Mouse (Mus musculus): Measurements from ENCODE around the gene Atp1b3. TPM values are rescaled to one million over a fixed set of nuclear protein-coding genes. Genes with fewer than 3 reads are reported as not detected.
A peak's percentile ranks its signal among the peaks of the same experiment; 100 is the strongest.

Gene Atp1b3
- polyA plus RNA-seq, 2 experiments, result 81.2 to 138 TPM

GRCm38 (mm10) chr9:96378747-96379146, 14.5 kb upstream of the Atp1b3 start:
- Histone ChIP-seq H3K27ac (replicated peaks; ENCODE audit: low read depth, low read length) (no peak overlapping the region), H3K27me3 (ENCODE audit: control insufficient read depth, insufficient read depth, low read length) (no peaks in the 10 kb centered on the region), H3K9ac (ENCODE audit: low read depth, low read length, severe bottlenecking) (no peak overlapping the region), H3K9me3 (ENCODE audit: control insufficient read depth, low read length) (no peaks in the 10 kb centered on the region), H3K36me3 (ENCODE audit: control insufficient read depth, insufficient read depth, low read length) (no peaks in the 10 kb centered on the region), H3K4me2 (replicated peaks; ENCODE audit: low read depth, low read length, severe bottlenecking) (no peak overlapping the region), H3K4me1 (ENCODE audit: control insufficient read depth, insufficient read depth, low read length) (no peaks in the 10 kb centered on the region), H3K4me3 (replicated peaks; ENCODE audit: low read length) (no peak overlapping the region)
- peak; percentile 74; the same call in 1 of the 2 replicates for ATAC-seq (ENCODE audit: low FRiP score, low read depth)
- no peak for DNase-seq (ENCODE audit: low spot score)
- no peak for TF ChIP-seq POLR2A (IDR thresholded peaks at IDR 0.05; ENCODE audit: borderline replicate concordance, extremely low read depth, insufficient read depth, insufficient read length)
- WGBS, result 48% methylated on average over 5 of the region's 5 CpGs

DNA sequence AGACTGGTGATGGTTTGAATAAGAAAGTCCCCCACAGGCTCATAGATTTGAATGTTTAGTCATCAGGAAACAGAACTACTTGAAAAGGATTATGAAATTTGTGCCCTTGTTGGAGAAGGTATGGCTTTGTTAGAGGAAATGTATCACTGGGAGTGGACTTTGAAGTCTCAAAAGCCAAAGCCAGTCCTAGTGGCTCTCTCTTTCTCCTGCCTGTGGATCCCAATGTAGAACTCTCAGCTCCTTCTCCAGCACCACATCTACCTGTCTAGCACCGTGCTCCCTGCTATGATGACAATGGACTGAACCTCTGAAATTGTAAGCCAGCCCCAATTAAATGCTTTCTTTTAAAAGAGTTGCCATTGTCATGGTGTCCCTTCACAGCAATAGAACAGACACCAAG, 12.9 kb upstream of the Atp1b3 start:
- H3K9ac ChIP-seq (ENCODE audit: low read depth, low read length, severe bottlenecking), result no peak overlapping the region
- H3K9me3 ChIP-seq (ENCODE audit: control insufficient read depth, low read length), result no peaks in the 10 kb centered on the region
- DNase-seq (ENCODE audit: low spot score) (no peak), ATAC-seq (ENCODE audit: low FRiP score, low read depth) (no peak)
- H3K27ac ChIP-seq (replicated peaks; ENCODE audit: low read depth, low read length), result no peak overlapping the region
- H3K27me3 ChIP-seq (ENCODE audit: control insufficient read depth, insufficient read depth, low read length), result no peaks in the 10 kb centered on the region
- TF ChIP-seq POLR2A (IDR thresholded peaks at IDR 0.05; ENCODE audit: borderline replicate concordance, extremely low read depth, insufficient read depth, insufficient read length), result no peak
- no peaks in the 10 kb centered on the region for H3K4me1 ChIP-seq (ENCODE audit: control insufficient read depth, insufficient read depth, low read length)
- no peak overlapping the region for H3K4me3 ChIP-seq (replicated peaks; ENCODE audit: low read length)
- no peaks in the 10 kb centered on the region for H3K36me3 ChIP-seq (ENCODE audit: control insufficient read depth, insufficient read depth, low read length)
- no peak overlapping the region for H3K4me2 ChIP-seq (replicated peaks; ENCODE audit: low read depth, low read length, severe bottlenecking)
- 100% methylated on average over 1 of the region's 1 CpGs for WGBS

- Histone ChIP-seq H3K4me3 (replicated peaks; ENCODE audit: low read length) (no peak overlapping the region), H3K9ac (ENCODE audit: low read depth, low read length, severe bottlenecking) (no peak overlapping the region), H3K4me1 (ENCODE audit: control insufficient read depth, insufficient read depth, low read length) (no peaks in the 10 kb centered on the region), H3K36me3 (ENCODE audit: control insufficient read depth, insufficient read depth, low read length) (no peaks in the 10 kb centered on the region), H3K27me3 (ENCODE audit: control insufficient read depth, insufficient read depth, low read length) (no peaks in the 10 kb centered on the region), H3K9me3 (ENCODE audit: control insufficient read depth, low read length) (no peaks in the 10 kb centered on the region), H3K27ac (replicated peaks; ENCODE audit: low read depth, low read length) (no peak overlapping the region), H3K4me2 (replicated peaks; ENCODE audit: low read depth, low read length, severe bottlenecking) (no peak overlapping the region)
- ATAC-seq (ENCODE audit: low FRiP score, low read depth) (no peak), DNase-seq (ENCODE audit: low spot score) (no peak)
- no peak for TF ChIP-seq POLR2A (IDR thresholded peaks at IDR 0.05; ENCODE audit: borderline replicate concordance, extremely low read depth, insufficient read depth, insufficient read length)
- WGBS, result 71% methylated on average over 3 of the region's 3 CpGs
These were observed 11.6 kb upstream of the Atp1b3 start for GRCm38 (mm10) chr9:96375819-96376218.

DNA sequence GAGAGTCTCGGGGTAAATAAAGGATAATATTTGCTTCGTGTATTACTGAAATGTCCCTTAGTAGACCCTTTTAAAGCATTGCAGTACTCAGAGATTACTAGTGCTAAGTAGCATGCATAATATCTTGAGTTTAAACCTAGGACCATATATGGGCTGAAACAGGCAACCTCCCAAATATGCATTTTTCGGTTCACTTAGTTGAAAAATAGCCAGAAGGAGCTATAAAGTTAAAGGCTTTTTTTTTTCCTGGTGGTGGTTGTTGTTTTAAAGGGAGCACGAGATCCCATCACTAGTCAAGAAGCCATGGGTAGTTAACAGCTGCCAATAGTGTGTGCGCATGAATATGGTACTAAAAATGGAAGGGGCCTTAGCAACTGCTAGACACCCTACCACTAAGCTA, 6.8 kb upstream of the Atp1b3 start:
- no peak for TF ChIP-seq POLR2A (IDR thresholded peaks at IDR 0.05; ENCODE audit: borderline replicate concordance, extremely low read depth, insufficient read depth, insufficient read length)
- H3K9ac ChIP-seq (ENCODE audit: low read depth, low read length, severe bottlenecking), result no peak overlapping the region
- no peak for DNase-seq (ENCODE audit: low spot score)
- no peak overlapping the region for H3K27ac ChIP-seq (replicated peaks; ENCODE audit: low read depth, low read length)
- 74% methylated on average over 5 of the region's 5 CpGs for WGBS
- H3K4me2 ChIP-seq (replicated peaks; ENCODE audit: low read depth, low read length, severe bottlenecking), result no peak overlapping the region
- no peaks in the 10 kb centered on the region for H3K4me1 ChIP-seq (ENCODE audit: control insufficient read depth, insufficient read depth, low read length)
- H3K9me3 ChIP-seq (ENCODE audit: control insufficient read depth, low read length), result no peaks in the 10 kb centered on the region
- H3K4me3 ChIP-seq (replicated peaks; ENCODE audit: low read length), result no peak overlapping the region
- no peak for ATAC-seq (ENCODE audit: low FRiP score, low read depth)
- H3K27me3 ChIP-seq (ENCODE audit: control insufficient read depth, insufficient read depth, low read length), result no peaks in the 10 kb centered on the region
- no peaks in the 10 kb centered on the region for H3K36me3 ChIP-seq (ENCODE audit: control insufficient read depth, insufficient read depth, low read length)

GRCm38 (mm10) chr9:96369654-96370384, 5.6 kb upstream of the Atp1b3 start:
- Histone ChIP-seq H3K27ac (replicated peaks; ENCODE audit: low read depth, low read length) (no peak overlapping the region), H3K4me2 (replicated peaks; ENCODE audit: low read depth, low read length, severe bottlenecking) (no peak overlapping the region), H3K9me3 (ENCODE audit: control insufficient read depth, low read length) (no peaks in the 10 kb centered on the region), H3K4me3 (replicated peaks; ENCODE audit: low read length) (no peak overlapping the region), H3K9ac (ENCODE audit: low read depth, low read length, severe bottlenecking) (no peak overlapping the region), H3K4me1 (ENCODE audit: control insufficient read depth, insufficient read depth, low read length) (no peaks in the 10 kb centered on the region), H3K36me3 (ENCODE audit: control insufficient read depth, insufficient read depth, low read length) (no peaks in the 10 kb centered on the region), H3K27me3 (ENCODE audit: control insufficient read depth, insufficient read depth, low read length) (no peaks in the 10 kb centered on the region)
- 53% methylated on average over 5 of the region's 5 CpGs for WGBS
- no peak for TF ChIP-seq POLR2A (IDR thresholded peaks at IDR 0.05; ENCODE audit: borderline replicate concordance, extremely low read depth, insufficient read depth, insufficient read length)
- ATAC-seq (ENCODE audit: low FRiP score, low read depth) (no peak), DNase-seq (ENCODE audit: low spot score) (no peak)

Measured in limb, embryonic 14.5 days (tissue).